Mouse (Mus musculus) MEL (cell line): ENCODE measurements around the gene Pyy.

Source experiments
- EP300 ChIP-seq, 2 experiments: IDR thresholded peaks; 2 replicates each; pipeline ENCODE4 v1.6.1; 2011; ENCODE audit warnings: improper control_type of control experiment in 2 of 2, low read length in 2 of 2, low read depth in 1 of 2, mild to moderate bottlenecking in 1 of 2
- ETS1 ChIP-seq: IDR thresholded peaks from 2 replicates; pipeline ENCODE4 v1.6.1; 2012; ENCODE audit warnings: low read depth, mild to moderate bottlenecking, inconsistent platforms, low read length, improper control_type of control experiment, moderate library complexity
- HCFC1 ChIP-seq: IDR thresholded peaks from 2 replicates; pipeline ENCODE4 v1.6.1; 2012; ENCODE audit warnings: low read depth, mild to moderate bottlenecking, inconsistent platforms, low read length, improper control_type of control experiment, moderate library complexity

DNA sequence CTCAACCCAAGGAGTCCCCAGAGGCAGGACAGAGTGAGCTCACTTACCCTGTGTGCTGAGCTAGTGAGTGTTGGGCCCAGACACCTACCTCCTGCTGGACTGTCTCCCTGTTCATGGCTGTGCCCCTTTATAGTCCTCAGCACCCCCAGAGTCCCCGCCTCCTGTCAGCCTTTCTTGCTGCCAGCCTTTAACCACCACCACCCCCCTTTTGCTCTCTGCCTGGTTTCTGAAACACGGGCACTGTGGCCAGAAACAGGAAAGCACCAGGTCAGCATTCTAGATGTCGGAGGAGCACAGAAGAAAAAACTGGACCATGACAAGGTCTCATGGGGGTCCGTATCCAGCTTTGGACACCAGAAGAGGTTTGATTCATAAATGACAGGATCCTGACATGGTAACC lies 6.4 kb downstream of the Pyy start, which contains the start of gene Ppy:
- no peak for TF ChIP-seq HCFC1
- TF ChIP-seq ETS1 = no peak
- TF ChIP-seq EP300 (IDR thresholded peaks at IDR 0.05; ENCODE audit: low read depth in 1 of 2, low read length in 2 of 2) = no peak
